Mouse (Mus musculus) yolk sac, embryonic 10.5 days (tissue): ENCODE results near the gene Nat10.

Experiments used
- DNase-seq: peaks from one replicate; pipeline ENCODE4 v3.0.0-alpha.2; 2017; ENCODE audit warnings: low spot score

Nat10 gene

DNA sequence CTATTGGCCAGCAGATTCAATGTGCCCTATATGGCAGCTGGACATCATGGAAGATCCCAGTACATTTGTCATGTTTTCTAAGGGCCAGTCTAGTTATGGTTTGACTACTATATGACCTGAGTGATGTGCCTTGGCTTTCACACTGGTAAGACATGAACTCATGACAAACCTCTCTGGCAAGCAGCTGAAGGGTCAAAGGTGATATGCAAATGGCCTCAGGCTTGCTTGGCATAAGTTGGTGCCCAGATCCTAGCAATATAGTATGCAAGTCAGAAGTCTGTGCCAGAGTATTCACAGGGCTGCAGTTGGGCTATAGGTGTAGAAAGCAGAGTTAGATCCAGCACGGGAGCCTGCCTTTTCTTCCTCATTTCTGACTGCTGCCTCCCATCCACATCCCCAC lies 69.8 kb downstream of the Nat10 start:
- DNase-seq: no peak

DNA sequence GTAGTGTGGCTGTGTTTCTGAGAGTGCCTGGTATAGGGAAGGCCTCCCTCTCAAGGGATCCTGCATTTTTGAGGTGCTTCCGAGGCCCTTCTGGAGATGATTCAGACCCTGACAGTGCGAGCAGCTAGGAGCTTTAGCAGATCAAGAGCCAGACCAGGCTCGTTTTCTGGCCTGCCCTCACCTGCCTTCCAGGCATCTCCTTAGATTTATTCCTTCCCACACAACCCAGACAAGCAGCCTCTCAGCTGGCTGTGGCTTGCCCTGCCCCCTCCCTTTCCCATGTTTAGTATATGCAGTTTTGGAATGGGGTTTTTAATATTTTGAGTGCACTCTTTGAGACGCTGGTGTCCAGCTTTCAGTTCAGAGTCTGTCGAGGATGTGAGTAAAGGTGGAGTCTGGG lies 70.2 kb downstream of the Nat10 start:
- DNase-seq: no peak

DNA sequence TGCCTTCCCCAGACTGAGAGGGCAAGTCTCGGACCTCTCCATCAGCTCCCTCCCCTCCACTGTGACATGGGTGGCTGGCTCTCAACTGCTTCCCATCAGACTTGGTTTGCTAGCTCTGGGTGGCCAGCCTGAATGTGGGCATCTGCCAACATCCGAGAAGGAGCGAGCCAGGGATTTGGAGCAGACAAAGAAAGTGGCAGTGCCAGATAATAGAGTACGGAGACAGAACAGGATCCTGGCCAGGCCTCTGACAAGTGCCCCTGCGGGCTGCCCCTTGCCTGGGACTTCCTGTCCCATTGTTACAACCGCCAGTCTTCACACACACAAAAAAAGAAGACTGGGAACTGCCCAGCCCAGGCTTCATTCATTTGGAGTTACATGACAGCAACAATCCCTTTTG lies 70.6 kb downstream of the Nat10 start:
- no peak for DNase-seq

DNA sequence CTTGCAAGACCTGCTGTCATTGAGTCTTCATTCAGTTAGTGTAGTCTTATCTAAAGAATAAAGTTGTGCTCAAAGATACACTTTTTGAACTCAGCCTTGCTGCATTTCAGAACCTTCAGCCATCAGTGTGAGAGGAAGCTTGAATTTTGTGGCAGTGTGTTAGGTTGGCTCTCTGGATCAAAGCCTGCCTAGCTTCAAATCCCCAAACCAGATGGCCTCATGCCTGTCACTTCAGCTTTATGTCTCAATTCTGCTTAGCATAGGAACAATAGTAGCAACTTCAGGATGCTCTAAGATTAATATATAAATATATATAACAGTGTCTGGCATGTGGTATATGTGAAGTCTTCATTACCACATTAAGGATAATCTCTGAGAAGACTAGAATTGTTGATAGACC lies 73.2 kb downstream of the Nat10 start:
- no peak for DNase-seq

GRCm38 (mm10) chr2:103687143-103687542 lies 73.9 kb downstream of the Nat10 start:
- no peak for DNase-seq

DNA sequence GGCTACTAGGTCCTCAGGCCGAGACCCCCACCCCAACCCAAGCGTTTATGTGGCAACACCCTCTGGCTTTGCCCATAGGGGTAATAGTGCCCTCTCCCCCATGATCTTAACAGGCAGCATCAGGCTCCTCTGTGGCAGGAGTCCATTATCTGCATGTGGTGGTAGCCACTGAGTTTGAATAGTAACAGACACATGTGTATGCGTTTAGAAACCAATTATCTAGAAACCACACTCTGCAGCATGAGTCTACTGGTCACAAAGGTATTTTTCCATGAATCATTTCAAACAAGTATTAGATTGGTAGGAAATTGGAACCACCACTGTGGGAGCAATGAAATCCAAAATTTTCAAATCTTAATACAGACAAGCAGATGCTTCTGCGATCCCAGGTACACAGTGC lies 75.5 kb downstream of the Nat10 start:
- DNase-seq: no peak

DNA sequence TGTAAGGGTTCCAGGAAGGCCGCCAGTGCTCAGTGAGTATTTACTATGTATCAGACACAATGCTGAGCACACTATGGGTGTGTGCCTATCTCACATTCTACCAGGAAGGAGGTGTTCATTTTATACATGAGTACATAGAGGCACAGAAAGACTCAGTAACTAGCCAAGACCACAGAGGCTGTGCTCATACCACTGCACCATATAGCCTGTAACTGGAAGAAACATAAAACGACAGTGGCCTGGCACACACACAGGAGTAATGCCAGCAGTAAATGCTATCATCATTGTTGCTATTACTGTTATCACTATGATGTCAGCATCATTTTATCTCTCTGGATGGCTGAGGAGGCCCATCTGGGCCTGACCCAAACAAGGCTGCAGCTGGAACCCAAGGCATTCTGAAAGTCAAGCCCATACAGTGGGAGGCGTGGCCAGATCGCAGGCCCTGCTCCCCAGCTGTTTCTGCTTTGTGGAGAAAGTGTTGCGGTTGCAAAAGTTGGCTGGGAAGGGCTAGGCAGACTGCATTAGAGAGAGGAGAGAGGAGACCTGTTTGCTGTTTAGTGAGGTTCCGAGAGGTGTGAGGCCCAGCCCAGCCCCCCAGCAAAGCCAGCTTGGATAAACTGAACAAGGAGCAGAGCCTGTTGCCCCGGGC lies 76.0 kb downstream of the Nat10 start:
- DNase-seq: no peak

- DNase-seq: no peak
Observed at GRCm38 (mm10) chr2:103684431-103684830, 76.6 kb downstream of the Nat10 start.

GRCm38 (mm10) chr2:103682927-103683442 lies 78.1 kb downstream of the Nat10 start:
- no peak for DNase-seq

GRCm38 (mm10) chr2:103682261-103682722 lies 78.8 kb downstream of the Nat10 start:
- DNase-seq: no peak

DNA sequence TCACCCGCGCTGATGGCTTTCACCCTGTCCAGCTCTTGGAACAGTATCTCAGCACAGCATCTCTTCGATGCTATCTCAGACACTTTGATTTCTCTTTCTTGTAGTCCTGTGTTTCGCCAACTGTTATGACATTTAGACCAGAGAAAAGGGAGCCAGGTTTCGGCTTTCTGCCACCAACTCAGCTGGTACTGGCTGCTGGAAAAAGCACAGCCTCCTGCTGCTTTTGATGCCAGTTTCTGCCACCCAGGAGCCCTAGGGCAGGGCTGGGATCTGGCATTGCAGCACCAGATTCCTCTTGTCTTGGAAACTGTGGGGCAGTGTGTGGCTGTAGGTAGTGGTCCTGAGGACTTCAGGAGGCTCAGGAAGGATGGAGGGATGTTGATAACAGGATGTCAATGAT lies 79.9 kb downstream of the Nat10 start:
- DNase-seq: no peak

DNA sequence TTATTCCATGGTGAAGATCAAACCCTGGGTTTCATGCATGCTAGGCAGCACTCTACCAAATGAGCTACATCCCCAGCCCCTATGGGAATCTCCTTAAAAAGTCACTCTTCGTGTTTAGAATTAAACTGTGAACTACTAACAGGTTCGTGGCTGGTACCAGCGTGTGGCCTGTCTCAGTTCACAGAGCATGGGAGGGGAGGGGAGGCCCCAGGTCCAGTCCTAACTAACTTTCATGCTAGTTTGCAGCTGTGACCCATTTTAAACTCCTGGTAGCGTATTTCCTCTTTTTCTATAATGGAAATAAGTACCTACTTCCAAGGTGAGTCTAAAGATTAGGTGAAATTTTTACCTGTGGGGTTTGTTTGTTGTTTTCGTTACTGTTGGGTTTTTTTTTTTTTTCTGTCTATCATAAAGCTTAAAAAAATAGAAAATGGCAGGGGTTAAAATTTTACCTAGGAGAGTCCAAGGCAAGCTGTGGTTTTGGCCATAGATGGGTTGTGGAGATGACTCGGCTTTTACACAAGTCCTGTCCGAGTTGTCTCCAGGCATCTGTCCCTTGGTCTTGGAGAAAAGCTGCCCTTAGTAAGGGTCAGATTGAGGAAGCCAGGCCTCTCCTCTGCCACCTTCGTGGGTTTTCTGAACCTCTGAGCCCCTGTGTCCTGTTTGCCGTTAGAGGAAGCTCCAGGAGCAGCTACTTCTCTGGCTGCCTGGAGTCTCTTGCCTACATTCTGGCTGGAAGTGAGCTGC lies 80.5 kb downstream of the Nat10 start:
- no peak for DNase-seq

DNA sequence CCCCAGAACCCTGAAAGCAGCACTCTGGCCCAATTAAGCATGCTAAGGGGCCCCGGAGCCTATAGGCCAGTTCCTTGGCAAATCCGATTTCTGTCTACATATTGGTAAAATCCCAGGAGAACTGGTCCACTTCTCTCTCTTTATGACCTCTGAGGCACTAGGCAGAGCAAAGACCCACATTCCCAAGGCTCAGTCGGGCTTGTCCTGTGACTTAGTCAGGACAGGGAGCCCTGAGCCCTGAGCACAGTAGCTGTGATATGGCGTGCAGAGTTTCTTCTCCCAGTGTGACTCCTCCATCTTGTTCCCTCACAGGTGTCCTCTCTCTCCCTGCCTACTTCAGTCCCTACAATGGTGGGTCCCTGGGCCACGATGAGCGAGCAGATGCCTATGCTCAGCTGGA lies 82.6 kb downstream of the Nat10 start:
- DNase-seq: no peak

DNA sequence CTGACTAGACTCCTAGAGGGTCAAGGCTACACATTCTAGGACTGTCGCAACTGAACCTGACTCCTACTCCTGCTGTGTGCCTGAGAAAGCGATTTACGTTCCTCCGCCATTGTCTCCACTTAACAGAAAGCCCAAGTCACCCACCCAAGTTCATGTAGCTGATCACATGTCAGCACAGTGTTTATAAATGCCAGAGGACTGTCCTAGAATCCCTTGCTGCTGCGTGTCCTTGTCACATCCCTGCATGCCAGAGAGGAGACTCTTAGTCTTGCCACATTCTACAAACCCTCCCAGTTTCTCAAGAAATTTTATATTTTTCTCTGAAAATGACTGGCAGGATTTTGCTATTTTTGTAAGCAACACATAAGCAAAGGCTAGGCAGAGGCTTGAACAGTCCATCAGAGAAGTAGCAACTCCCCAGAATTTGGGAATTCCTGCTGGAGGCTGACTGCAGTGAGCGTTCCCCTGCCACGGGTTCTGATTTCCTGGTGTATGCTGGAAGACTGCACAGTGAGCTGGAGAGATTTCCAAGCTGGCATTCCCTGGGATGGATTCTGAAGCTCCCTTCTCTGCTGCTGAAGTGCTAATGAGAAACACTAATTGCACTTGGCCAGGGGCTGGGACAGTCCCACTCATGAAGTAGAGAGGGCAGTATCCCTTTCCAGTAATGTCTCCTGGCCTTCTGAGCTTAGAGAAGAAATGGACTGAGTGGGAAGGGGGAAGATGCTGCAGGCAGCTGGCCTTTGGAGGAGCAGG lies 83.3 kb downstream of the Nat10 start:
- no peak for DNase-seq

DNA sequence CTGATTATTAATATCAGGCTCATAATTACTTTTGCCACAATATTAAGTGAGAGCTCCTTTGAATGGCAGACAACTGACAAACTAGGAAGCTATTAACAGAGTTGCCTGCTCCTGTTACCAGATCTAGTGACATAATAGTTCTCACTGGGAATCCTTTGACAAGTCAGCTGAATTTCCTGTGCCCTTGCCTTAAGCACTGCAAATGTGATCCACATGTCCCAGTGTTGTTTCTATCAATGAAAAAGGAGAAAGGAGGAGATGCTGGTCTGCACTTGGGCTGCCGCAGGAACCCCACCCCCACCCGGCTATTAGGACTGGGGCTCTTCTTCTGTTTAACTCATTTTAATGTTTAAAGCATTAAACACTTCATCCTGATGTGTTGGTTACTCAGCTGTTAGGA lies 84.3 kb downstream of the Nat10 start:
- no peak for DNase-seq

- no peak for DNase-seq
Observed at GRCm38 (mm10) chr2:103675391-103675790, 85.7 kb downstream of the Nat10 start.

DNA sequence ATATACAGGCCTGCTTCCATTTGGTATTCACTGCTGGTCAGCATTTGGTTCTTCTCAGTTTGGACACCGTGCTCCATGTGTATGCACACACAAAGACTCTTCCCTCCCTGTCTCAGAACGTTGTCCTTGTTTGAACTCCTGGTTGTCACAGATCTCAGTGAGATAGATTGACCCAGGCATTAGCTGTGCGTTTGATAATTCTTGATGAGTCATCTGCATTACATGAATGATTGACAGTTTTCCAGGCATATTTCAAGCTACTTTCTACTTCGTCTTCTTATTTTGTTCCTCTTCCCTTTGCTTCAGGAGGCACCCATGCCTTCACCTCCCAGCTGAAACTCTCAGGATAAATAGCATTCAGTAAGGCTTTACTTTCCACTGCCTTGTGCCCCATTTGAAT lies 87.5 kb downstream of the Nat10 start:
- DNase-seq: no peak

DNA sequence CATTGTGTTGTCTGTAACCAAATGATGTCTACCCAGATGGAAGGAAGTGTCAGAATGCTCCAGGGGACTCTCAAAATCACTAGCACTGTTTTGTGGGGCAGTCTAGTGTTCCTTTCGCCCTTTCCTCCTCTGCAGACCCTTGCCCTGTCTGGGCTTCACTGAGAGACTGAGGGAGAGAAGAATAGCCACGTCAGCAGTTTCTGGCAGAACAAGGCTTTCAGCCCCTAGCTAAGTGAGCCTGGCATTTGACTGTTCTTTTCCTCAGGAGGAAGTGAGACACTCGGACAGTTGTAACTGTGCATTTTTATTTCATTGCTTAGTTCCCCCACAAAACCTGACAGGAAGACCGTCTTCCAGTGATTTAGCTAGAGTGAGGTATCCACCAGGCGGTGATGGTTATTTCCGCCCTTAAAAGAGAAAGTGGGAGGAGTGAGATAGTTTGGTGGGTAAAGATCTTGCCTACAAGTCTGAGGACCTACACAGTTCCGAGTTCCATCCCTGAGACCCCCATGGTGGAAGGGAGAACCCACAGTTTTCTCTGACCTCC lies 88.4 kb downstream of the Nat10 start:
- peak; percentile 33 for DNase-seq
